Mouse (Mus musculus): ENCODE measurements at regions not wholly inside any gene's neighbourhood (a gene's known extent, or its start where the extent isn't known, plus 50 kb on each side); places are given as distances from the start of the nearest gene placed in this dataset.
A peak's percentile ranks its signal among the peaks of the same experiment; 100 is the strongest.

- Histone ChIP-seq H3K36me3 (no peaks in the 10 kb centered on the region), H3K27me3 (no peaks in the 10 kb centered on the region), H3K9ac (replicated peaks) (no peak overlapping the region), H3K9me3 (no peaks in the 10 kb centered on the region), H3K4me3 (replicated peaks) (no peak overlapping the region), H3K4me2 (replicated peaks) (no peak overlapping the region), H3K4me1 (replicated peaks) (no peaks in the 10 kb centered on the region), H3K27ac (no peak overlapping the region)
- 87% methylated on average over 2 of the region's 2 CpGs for WGBS
- ATAC-seq, result no peak
These were observed 573.1 kb downstream of the Ets1 start for GRCm38 (mm10) chr9:33209083-33209482.

GRCm38 (mm10) chr9:33214523-33214922, 578.5 kb downstream of the Ets1 start:
- Histone ChIP-seq H3K27me3 (no peaks in the 10 kb centered on the region), H3K36me3 (no peaks in the 10 kb centered on the region), H3K9ac (replicated peaks) (no peak overlapping the region), H3K4me2 (replicated peaks) (no peak overlapping the region), H3K4me3 (replicated peaks) (no peak overlapping the region), H3K9me3 (no peaks in the 10 kb centered on the region), H3K27ac (no peak overlapping the region), H3K4me1 (replicated peaks) (no peaks in the 10 kb centered on the region)
- no peak for ATAC-seq
- WGBS, result 69% methylated on average over 1 of the region's 1 CpGs

DNA sequence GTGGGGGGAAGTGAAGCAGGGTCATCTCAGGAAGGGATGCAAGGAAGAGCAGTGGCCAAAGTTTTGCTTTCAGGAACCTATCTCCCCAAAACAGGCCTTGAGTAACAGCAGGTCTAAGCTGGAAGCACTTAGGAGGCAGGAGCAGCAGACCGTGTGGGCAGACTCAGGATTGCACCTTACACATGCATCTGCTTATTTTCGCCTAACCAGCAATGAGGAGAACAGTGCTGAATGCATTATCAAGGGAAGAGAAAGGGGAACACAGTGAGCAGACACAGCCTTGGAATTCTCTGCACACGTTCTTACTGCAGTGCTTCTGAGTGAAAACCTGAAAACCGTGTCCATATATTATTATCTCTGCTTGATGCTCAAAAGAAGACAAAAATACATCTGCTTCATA, 585.0 kb downstream of the Ets1 start:
- no peak for ATAC-seq
- Histone ChIP-seq H3K4me3 (replicated peaks) (no peak overlapping the region), H3K4me2 (replicated peaks) (no peak overlapping the region), H3K27me3 (no peaks in the 10 kb centered on the region), H3K4me1 (replicated peaks) (no peaks in the 10 kb centered on the region), H3K27ac (no peak overlapping the region), H3K9ac (replicated peaks) (no peak overlapping the region), H3K36me3 (no peaks in the 10 kb centered on the region), H3K9me3 (no peaks in the 10 kb centered on the region)
- 83% methylated on average over 4 of the region's 4 CpGs for WGBS

GRCm38 (mm10) chr9:33222066-33222805, 586.2 kb downstream of the Ets1 start:
- Histone ChIP-seq H3K9me3 (no peaks in the 10 kb centered on the region), H3K27me3 (no peaks in the 10 kb centered on the region), H3K4me2 (replicated peaks) (no peak overlapping the region), H3K4me1 (replicated peaks) (no peaks in the 10 kb centered on the region), H3K9ac (replicated peaks) (no peak overlapping the region), H3K36me3 (no peaks in the 10 kb centered on the region), H3K4me3 (replicated peaks) (no peak overlapping the region), H3K27ac (no peak overlapping the region)
- WGBS, result 78% methylated on average over 11 of the region's 11 CpGs
- ATAC-seq, result no peak

DNA sequence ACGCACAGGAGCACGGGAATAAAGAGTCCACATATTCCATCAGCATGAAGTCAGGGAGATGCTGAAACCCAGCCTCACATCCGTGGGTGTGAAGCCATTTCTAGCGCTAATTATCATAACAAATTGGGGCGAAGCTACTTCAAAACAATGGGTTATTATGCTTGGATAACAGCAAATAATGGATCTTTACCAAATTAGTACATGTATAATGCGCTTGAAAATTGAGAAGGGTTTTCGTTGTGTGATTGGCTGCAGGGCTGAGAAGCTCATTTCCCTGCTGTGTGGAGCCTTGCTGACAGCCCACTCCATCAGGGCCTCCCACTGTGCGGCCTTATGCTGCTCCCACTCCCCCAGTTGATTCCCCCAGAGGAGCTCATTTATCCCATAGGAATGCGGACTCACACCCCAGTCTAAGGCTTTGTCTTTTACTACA, 597.7 kb downstream of the Ets1 start:
- 23% methylated on average over 9 of the region's 9 CpGs for WGBS
- no peak for ATAC-seq
- 0 out of 2 replicates have a peak overlapping the region, but pooled peaks have one; percentile 5 for H3K4me2 ChIP-seq (replicated peaks)

GRCm38 (mm10) chr9:33238190-33238589, 602.2 kb downstream of the Ets1 start:
- WGBS, result 85% methylated on average over 2 of the region's 2 CpGs
- Histone ChIP-seq H3K4me1 (replicated peaks) (peaks cover 7% of the 10 kb centered on the region; the same call in 1 of the 2 replicates), H3K27ac (no peak overlapping the region), H3K36me3 (no peaks in the 10 kb centered on the region), H3K9me3 (no peaks in the 10 kb centered on the region; the same call in 1 of the 2 replicates), H3K27me3 (no peaks in the 10 kb centered on the region), H3K9ac (replicated peaks) (no peak overlapping the region), H3K4me3 (replicated peaks) (no peak overlapping the region), H3K4me2 (replicated peaks) (no peak overlapping the region)
- ATAC-seq, result no peak

More for the DNA sequence above, 597.7 kb downstream of the Ets1 start:
- no peaks in the 10 kb centered on the region for H3K9me3 ChIP-seq
- no peak overlapping the region for H3K4me3 ChIP-seq (replicated peaks)
- no peaks in the 10 kb centered on the region for H3K36me3 ChIP-seq
- no peak overlapping the region for H3K27ac ChIP-seq
- H3K9ac ChIP-seq (replicated peaks), result no peak overlapping the region
- H3K27me3 ChIP-seq, result no peaks in the 10 kb centered on the region
- peaks cover 7% of the 10 kb centered on the region; the same call in 1 of the 2 replicates for H3K4me1 ChIP-seq (replicated peaks)

DNA sequence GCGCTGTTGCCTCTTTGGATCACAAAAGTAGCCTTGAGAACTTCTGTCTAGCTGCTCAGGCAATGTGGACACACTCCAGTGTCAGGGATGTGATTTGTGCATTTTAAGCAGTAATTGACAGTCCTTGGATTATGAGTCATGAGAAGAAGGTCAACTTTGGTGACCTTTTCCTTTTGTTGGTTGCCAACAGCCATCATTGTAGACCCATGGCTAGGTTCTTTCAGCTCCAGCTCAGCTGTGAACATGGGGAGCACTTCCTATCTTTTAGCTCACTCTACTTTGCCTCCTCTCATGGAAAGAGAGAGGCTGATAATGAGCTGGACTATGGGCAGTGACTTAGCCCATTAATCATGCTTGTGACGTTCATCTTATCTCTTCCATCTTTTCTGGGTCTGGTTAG, 602.8 kb downstream of the Ets1 start:
- Histone ChIP-seq H3K27ac (no peak overlapping the region), H3K36me3 (no peaks in the 10 kb centered on the region), H3K9ac (replicated peaks) (no peak overlapping the region), H3K4me2 (replicated peaks) (no peak overlapping the region), H3K4me1 (replicated peaks) (peaks cover 2% of the 10 kb centered on the region; the same call in 1 of the 2 replicates), H3K9me3 (no peaks in the 10 kb centered on the region; the same call in 1 of the 2 replicates), H3K27me3 (no peaks in the 10 kb centered on the region), H3K4me3 (replicated peaks) (no peak overlapping the region)
- 87% methylated on average over 2 of the region's 2 CpGs for WGBS
- no peak for ATAC-seq

GRCm38 (mm10) chr9:33240506-33240905, 604.5 kb downstream of the Ets1 start:
- Histone ChIP-seq H3K9ac (replicated peaks) (no peak overlapping the region), H3K27me3 (no peaks in the 10 kb centered on the region), H3K36me3 (no peaks in the 10 kb centered on the region), H3K4me1 (replicated peaks) (no peaks in the 10 kb centered on the region), H3K4me2 (replicated peaks) (no peak overlapping the region), H3K4me3 (replicated peaks) (no peak overlapping the region), H3K27ac (no peak overlapping the region), H3K9me3 (no peaks in the 10 kb centered on the region; the same call in 1 of the 2 replicates)
- 43% methylated on average over 1 of the region's 1 CpGs for WGBS
- no peak for ATAC-seq

DNA sequence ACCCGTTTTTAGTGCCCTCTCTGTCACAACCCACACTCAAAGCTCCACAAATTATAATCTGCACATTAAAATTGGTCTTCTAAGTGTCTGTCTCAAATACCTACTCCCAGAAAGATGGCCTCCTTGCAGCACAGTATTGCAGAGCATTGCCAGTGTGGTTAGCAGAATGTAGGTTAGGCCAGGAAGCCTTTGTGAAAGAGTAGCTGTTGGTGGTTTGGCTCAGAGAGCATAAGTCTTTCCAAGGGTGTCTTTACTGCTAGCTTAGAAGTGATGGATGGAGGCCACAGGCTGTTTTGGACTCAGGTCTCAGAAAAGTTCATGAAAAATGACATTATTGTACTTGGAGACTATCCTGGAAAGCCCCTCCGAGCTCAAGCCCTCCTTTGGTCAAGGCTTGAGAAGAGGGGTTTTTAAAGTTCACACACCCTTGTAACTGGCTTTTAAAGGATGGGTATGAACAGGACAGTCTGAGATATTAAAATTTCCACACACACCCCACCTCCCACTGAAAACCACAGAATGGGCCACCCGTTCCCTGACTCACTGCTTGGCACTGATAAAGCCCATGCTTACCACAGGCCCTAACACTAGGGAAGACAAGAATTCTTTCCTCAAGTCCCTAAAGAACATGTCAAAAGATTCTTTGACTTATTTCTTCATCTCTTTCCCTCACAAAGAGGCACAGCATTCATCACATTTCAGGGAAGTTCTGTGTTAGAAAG, 605.1 kb downstream of the Ets1 start:
- H3K4me1 ChIP-seq (replicated peaks), result no peaks in the 10 kb centered on the region
- H3K9me3 ChIP-seq, result no peaks in the 10 kb centered on the region; the same call in 1 of the 2 replicates
- ATAC-seq, result no peak
- no peak overlapping the region for H3K4me2 ChIP-seq (replicated peaks)
- no peaks in the 10 kb centered on the region for H3K27me3 ChIP-seq
- no peaks in the 10 kb centered on the region for H3K36me3 ChIP-seq
- H3K27ac ChIP-seq, result no peak overlapping the region
- H3K9ac ChIP-seq (replicated peaks), result no peak overlapping the region
- WGBS, result 87% methylated on average over 3 of the region's 3 CpGs
- no peak overlapping the region for H3K4me3 ChIP-seq (replicated peaks)

GRCm38 (mm10) chr9:33246932-33247331, 610.9 kb downstream of the Ets1 start:
- Histone ChIP-seq H3K9ac (replicated peaks) (no peak overlapping the region), H3K4me1 (replicated peaks) (no peaks in the 10 kb centered on the region), H3K4me3 (replicated peaks) (no peak overlapping the region), H3K4me2 (replicated peaks) (no peak overlapping the region), H3K27ac (no peak overlapping the region), H3K36me3 (no peaks in the 10 kb centered on the region), H3K27me3 (no peaks in the 10 kb centered on the region), H3K9me3 (no peaks in the 10 kb centered on the region)
- WGBS, result 39% methylated on average over 2 of the region's 2 CpGs
- no peak for ATAC-seq

GRCm38 (mm10) chr9:33258241-33258640, 622.2 kb downstream of the Ets1 start:
- no peak overlapping the region for H3K4me2 ChIP-seq (replicated peaks)
- ATAC-seq, result no peak
- H3K4me1 ChIP-seq (replicated peaks), result peaks cover 7% of the 10 kb centered on the region; the same call in 1 of the 2 replicates
- H3K36me3 ChIP-seq, result no peaks in the 10 kb centered on the region
- no peak overlapping the region for H3K4me3 ChIP-seq (replicated peaks)
- no peaks in the 10 kb centered on the region for H3K9me3 ChIP-seq
- 28% methylated on average over 6 of the region's 6 CpGs for WGBS
- H3K9ac ChIP-seq (replicated peaks), result no peak overlapping the region
- no peak overlapping the region for H3K27ac ChIP-seq
- H3K27me3 ChIP-seq, result no peaks in the 10 kb centered on the region

GRCm38 (mm10) chr9:33260171-33260570, 624.1 kb downstream of the Ets1 start:
- Histone ChIP-seq H3K9ac (replicated peaks) (no peak overlapping the region), H3K4me2 (replicated peaks) (no peak overlapping the region), H3K9me3 (no peaks in the 10 kb centered on the region), H3K27ac (no peak overlapping the region), H3K4me1 (replicated peaks) (peaks cover 7% of the 10 kb centered on the region; the same call in 1 of the 2 replicates), H3K4me3 (replicated peaks) (no peak overlapping the region), H3K27me3 (no peaks in the 10 kb centered on the region), H3K36me3 (no peaks in the 10 kb centered on the region)
- 28% methylated on average over 4 of the region's 4 CpGs for WGBS
- ATAC-seq, result peak; percentile 84
